8 mouse cellular contexts compared by ENCODE assay signal in genomic region chr13:54686139-54687053, GRCm38 (mm10). TPM values are rescaled to one million over a fixed set of nuclear protein-coding genes. Genes with fewer than 3 reads are reported as not detected.
DNase-seq lines count a peak whose midpoint lies in the region; ATAC-seq and TF ChIP-seq lines count a peak whose summit lies in the region.

No protein-coding gene starts in this region.

- peak overlapping the region; percentile 97 for H3K9ac ChIP-seq in hindbrain, embryonic 15.5 days
- peak overlapping the region; percentile 98 for H3K9ac ChIP-seq in midbrain, embryonic 14.5 days (replicated peaks; ENCODE audit: low read length)

- WGBS in spleen, adult 2 months, result 5% methylated on average over 19 of the region's 19 CpGs
- 8% methylated on average over 19 of the region's 19 CpGs for WGBS in hindbrain, embryonic 15.5 days
- 5% methylated on average over 19 of the region's 19 CpGs for WGBS in midbrain, embryonic 14.5 days

- H3K27ac ChIP-seq in spleen, adult 2 months (ENCODE audit: insufficient read depth, low read length), result peak overlapping the region; percentile 65
- peak overlapping the region; percentile 99 for H3K27ac ChIP-seq in hindbrain, embryonic 15.5 days (replicated peaks)
- peak overlapping the region; percentile 98 for H3K27ac ChIP-seq in midbrain, embryonic 14.5 days (replicated peaks; ENCODE audit: low read depth, low read length)

- peak; percentile 34 for DNase-seq in adrenal gland, adult 2 months
- no peak for DNase-seq in adrenal gland, adult 18-20 months (ENCODE audit: low spot score in 2 of 2)
- no peak for DNase-seq in spleen, adult 2 months (ENCODE audit: low read depth in 1 of 2, low spot score in 2 of 2)
- DNase-seq in spleen, postnatal 36 days (ENCODE audit: low spot score in 2 of 2), result no peak
- no peak for DNase-seq in midbrain, embryonic 14.5 days
- no peak for DNase-seq in right cerebral cortex, adult 18-20 months
- no peak for DNase-seq in layer of hippocampus, adult 8-10 months (ENCODE audit: low spot score in 2 of 2)

- peaks cover 28% of the 10 kb centered on the region for H3K36me3 ChIP-seq in spleen, adult 2 months (ENCODE audit: control insufficient read depth, insufficient read depth, low read length)
- H3K36me3 ChIP-seq in hindbrain, embryonic 15.5 days, result peaks cover 30% of the 10 kb centered on the region
- peaks cover 34% of the 10 kb centered on the region for H3K36me3 ChIP-seq in midbrain, embryonic 14.5 days (ENCODE audit: control insufficient read depth, insufficient read depth, low read length)

- TF ChIP-seq CTCF in spleen, adult 2 months (IDR thresholded peaks at IDR 0.05; ENCODE audit: extremely low read depth, insufficient read depth, insufficient read length, insufficient replicate concordance), result no peak

- TF ChIP-seq POLR2A in spleen, adult 2 months (IDR thresholded peaks at IDR 0.05; ENCODE audit: low read depth, low read length), result no peak

- ATAC-seq in hindbrain, embryonic 15.5 days (ENCODE audit: low FRiP score, low read depth), result no peak
- no peak for ATAC-seq in midbrain, embryonic 14.5 days (ENCODE audit: low FRiP score, low TSS enrichment)

- H3K4me1 ChIP-seq in spleen, adult 2 months (ENCODE audit: control insufficient read depth, insufficient read depth, insufficient read length), result peaks cover 24% of the 10 kb centered on the region; the same call in 1 of the 2 replicates
- peaks cover 53% of the 10 kb centered on the region for H3K4me1 ChIP-seq in hindbrain, embryonic 15.5 days (replicated peaks)
- peaks cover 27% of the 10 kb centered on the region for H3K4me1 ChIP-seq in midbrain, embryonic 14.5 days (ENCODE audit: control insufficient read depth, insufficient read depth, low read length)

- peak overlapping the region; percentile 70 for H3K4me2 ChIP-seq in hindbrain, embryonic 15.5 days
- peak overlapping the region; percentile 96 for H3K4me2 ChIP-seq in midbrain, embryonic 14.5 days (ENCODE audit: low read length)

- H3K4me3 ChIP-seq in spleen, adult 2 months (ENCODE audit: extremely low read depth, insufficient read depth, insufficient read length), result peak overlapping the region; percentile 77
- peak overlapping the region; percentile 85 for H3K4me3 ChIP-seq in hindbrain, embryonic 15.5 days
- peak overlapping the region; percentile 93 for H3K4me3 ChIP-seq in midbrain, embryonic 14.5 days (replicated peaks; ENCODE audit: low read depth, low read length)

- no peaks in the 10 kb centered on the region for H3K9me3 ChIP-seq in hindbrain, embryonic 15.5 days
- H3K9me3 ChIP-seq in midbrain, embryonic 14.5 days (ENCODE audit: control insufficient read depth, low read length), result no peaks in the 10 kb centered on the region

- H3K27me3 ChIP-seq in spleen, adult 2 months (ENCODE audit: control insufficient read depth, insufficient read depth, low read length), result no peaks in the 10 kb centered on the region
- no peaks in the 10 kb centered on the region for H3K27me3 ChIP-seq in hindbrain, embryonic 15.5 days
- no peaks in the 10 kb centered on the region for H3K27me3 ChIP-seq in midbrain, embryonic 14.5 days (ENCODE audit: control insufficient read depth, insufficient read depth, low read length)

RNA-seq across cellular contexts. Expression of gene Rnf44, which starts 7.3 kb away (rescaled TPM):
- 100 to 1,000 TPM; 114 to 119 TPM for total RNA-seq in adrenal gland, adult 2 months (2021)
- polyA plus RNA-seq in adrenal gland, adult 2 months (2012; rRNA removed), result 511 and 555 TPM in 2 replicates
- 100 to 1,000 TPM in 1 of 2 experiments, 10 to 100 TPM in 1; 98.4 to 123 TPM for total RNA-seq in adrenal gland, adult 18-20 months (2021)
- polyA plus RNA-seq in spleen, adult 2 months (2012; rRNA removed), result 262 and 359 TPM in 2 replicates
- polyA plus RNA-seq in hindbrain, embryonic 15.5 days (2015; fragmentation: Nextera tagmentation; extraction: Ambion mirVana), result 90.7 and 91.5 TPM in 2 replicates
- 78.6 and 88.1 TPM in 2 replicates for polyA plus RNA-seq in midbrain, embryonic 14.5 days (2014; fragmentation: Nextera tagmentation; extraction: Ambion mirVana)
- 100 to 1,000 TPM; 130 to 151 (median 140) TPM for total RNA-seq in layer of hippocampus, adult 8-10 months (2022)

RNA-seq across cellular contexts. Expression of gene Cdhr2, which starts 14.9 kb away (rescaled TPM):
- total RNA-seq in adrenal gland, adult 2 months (2021), result under 1 TPM in 1 of 2 experiments, not detected in 1; 0.06 TPM
- polyA plus RNA-seq in adrenal gland, adult 2 months (2012; rRNA removed), result not detected in 2 replicates
- total RNA-seq in adrenal gland, adult 18-20 months (2021), result under 1 TPM in 1 of 2 experiments, not detected in 1; 0.17 TPM
- 0.04 and 0.11 TPM in 2 replicates for polyA plus RNA-seq in spleen, adult 2 months (2012; rRNA removed)
- polyA plus RNA-seq in hindbrain, embryonic 15.5 days (2015; fragmentation: Nextera tagmentation; extraction: Ambion mirVana), result 0.17 and 0.26 TPM in 2 replicates
- 0.22 and 0.23 TPM in 2 replicates for polyA plus RNA-seq in midbrain, embryonic 14.5 days (2014; fragmentation: Nextera tagmentation; extraction: Ambion mirVana)
- under 1 TPM; 0.27 to 0.54 (median 0.37) TPM for total RNA-seq in layer of hippocampus, adult 8-10 months (2022)
